In genomic region chr16:32508035-32508434, GRCm38 (mm10) we compare ENCODE assay signal across 18 mouse cellular contexts. TPM values are rescaled to one million over a fixed set of nuclear protein-coding genes. Genes with fewer than 3 reads are reported as not detected.
DNase-seq lines count a peak whose midpoint lies in the region; ATAC-seq and TF ChIP-seq lines count a peak whose summit lies in the region.
"Had no signal": no experiment of that assay in that cellular context is flagged by ENCODE, and none has a peak within 500 bp of the region (broad histone marks: within the 10 kb centered on the region; RNA-seq: fewer than 3 reads in every experiment).

No protein-coding gene starts in this region.

- no peak overlapping the region for H3K4me3 ChIP-seq in heart, embryonic 13.5 days
- no peak overlapping the region for H3K4me3 ChIP-seq in thymus, adult 2 months (ENCODE audit: control insufficient read depth, insufficient read depth, low read length)
- peak overlapping the region; percentile 32 for H3K4me3 ChIP-seq in liver, embryonic 11.5 days (ENCODE audit: low read depth, low read length)
- H3K4me3 ChIP-seq in stomach, postnatal 0 days (ENCODE audit: low read depth, low read length), result no peak overlapping the region
- H3K4me3 ChIP-seq: hindbrain, embryonic 15.5 days; midbrain, embryonic 12.5 days had no signal

- DNase-seq in heart, adult 8-10 months (ENCODE audit: low spot score), result no peak
- DNase-seq in thymus, postnatal 4 days, result peak; percentile 12
- DNase-seq in thymus, adult 2 months, result no peak
- DNase-seq in liver, embryonic 11.5 days (ENCODE audit: low spot score), result no peak
- DNase-seq in stomach, postnatal 0 days (ENCODE audit: low spot score), result no peak
- DNase-seq in layer of hippocampus, postnatal 10 days (ENCODE audit: low spot score in 2 of 2), result no peak
- no peak for DNase-seq in cerebellum, postnatal 25 days

- H3K4me2 ChIP-seq in heart, embryonic 13.5 days, result peak overlapping the region; percentile 50; the same call in 1 of the 2 replicates
- peak overlapping the region; percentile 69 for H3K4me2 ChIP-seq in liver, embryonic 11.5 days
- no peak overlapping the region for H3K4me2 ChIP-seq in stomach, postnatal 0 days (replicated peaks; ENCODE audit: low read depth)
- H3K4me2 ChIP-seq: hindbrain, embryonic 15.5 days; midbrain, embryonic 12.5 days had no signal

- H3K9ac ChIP-seq in heart, embryonic 13.5 days, result peak overlapping the region; percentile 63; the same call in 1 of the 2 replicates
- H3K9ac ChIP-seq in liver, embryonic 11.5 days (ENCODE audit: low read depth, low read length), result peak overlapping the region; percentile 65
- H3K9ac ChIP-seq in stomach, postnatal 0 days (ENCODE audit: low read length), result no peak overlapping the region
- H3K9ac ChIP-seq: hindbrain, embryonic 15.5 days; midbrain, embryonic 12.5 days had no signal

- H3K36me3 ChIP-seq in heart, embryonic 13.5 days, result no peaks in the 10 kb centered on the region
- H3K36me3 ChIP-seq in thymus, adult 2 months (ENCODE audit: control insufficient read depth, insufficient read depth, low read length), result no peaks in the 10 kb centered on the region
- no peaks in the 10 kb centered on the region for H3K36me3 ChIP-seq in liver, embryonic 11.5 days (ENCODE audit: control insufficient read depth, insufficient read depth, low read length)
- no peaks in the 10 kb centered on the region for H3K36me3 ChIP-seq in stomach, postnatal 0 days (ENCODE audit: control insufficient read depth, insufficient read depth, low read length)
- H3K36me3 ChIP-seq: hindbrain, embryonic 15.5 days; midbrain, embryonic 12.5 days had no signal

- no peak for ATAC-seq in heart, embryonic 13.5 days (ENCODE audit: extremely low read depth, insufficient number of reproducible peaks, low FRiP score, low TSS enrichment)
- no peak for ATAC-seq in liver, embryonic 11.5 days (replicated peaks; ENCODE audit: low FRiP score)
- ATAC-seq in stomach, postnatal 0 days (ENCODE audit: low FRiP score, low TSS enrichment), result no peak

- TF ChIP-seq EP300 in stomach, postnatal 0 days (optimal IDR thresholded peaks at IDR 0.05), result no peak

- no peak for TF ChIP-seq POLR2A in thymus, adult 2 months (IDR thresholded peaks at IDR 0.05; ENCODE audit: control insufficient read depth, extremely low read depth, insufficient read depth, low read length, poor library complexity)

- H3K9me3 ChIP-seq in heart, embryonic 13.5 days, result no peaks in the 10 kb centered on the region
- H3K9me3 ChIP-seq in liver, embryonic 11.5 days (ENCODE audit: control insufficient read depth, low read length), result no peaks in the 10 kb centered on the region
- H3K9me3 ChIP-seq in stomach, postnatal 0 days (ENCODE audit: control insufficient read depth, low read length), result no peaks in the 10 kb centered on the region
- H3K9me3 ChIP-seq: hindbrain, embryonic 15.5 days; midbrain, embryonic 12.5 days had no signal

- peaks cover 30% of the 10 kb centered on the region for H3K27me3 ChIP-seq in heart, embryonic 13.5 days (replicated peaks)
- no peaks in the 10 kb centered on the region for H3K27me3 ChIP-seq in thymus, adult 2 months (ENCODE audit: control insufficient read depth, insufficient read depth, low read length)
- H3K27me3 ChIP-seq in liver, embryonic 11.5 days (replicated peaks; ENCODE audit: control insufficient read depth, insufficient read depth, low read length), result no peaks in the 10 kb centered on the region
- no peaks in the 10 kb centered on the region for H3K27me3 ChIP-seq in stomach, postnatal 0 days (ENCODE audit: control insufficient read depth, insufficient read depth, low read length)
- H3K27me3 ChIP-seq: hindbrain, embryonic 15.5 days had no signal

- peaks cover 56% of the 10 kb centered on the region for H3K4me1 ChIP-seq in heart, embryonic 13.5 days
- H3K4me1 ChIP-seq in thymus, adult 2 months (replicated peaks; ENCODE audit: control insufficient read depth, insufficient read depth, low read length), result peaks cover 8% of the 10 kb centered on the region
- H3K4me1 ChIP-seq in liver, embryonic 11.5 days (replicated peaks; ENCODE audit: control insufficient read depth, insufficient read depth, low read length), result peaks cover 59% of the 10 kb centered on the region
- H3K4me1 ChIP-seq in stomach, postnatal 0 days (replicated peaks; ENCODE audit: control insufficient read depth, insufficient read depth), result no peaks in the 10 kb centered on the region

- WGBS in heart, embryonic 13.5 days, result 75% methylated on average over 5 of the region's 5 CpGs
- 90% methylated on average over 5 of the region's 5 CpGs for WGBS in thymus, adult 2 months
- 65% methylated on average over 5 of the region's 5 CpGs for WGBS in liver, embryonic 11.5 days
- WGBS in stomach, postnatal 0 days, result 72% methylated on average over 5 of the region's 5 CpGs

- peak overlapping the region; percentile 92 for H3K27ac ChIP-seq in heart, embryonic 13.5 days (replicated peaks)
- no peak overlapping the region for H3K27ac ChIP-seq in thymus, adult 2 months (ENCODE audit: control insufficient read depth, insufficient read depth, low read length)
- H3K27ac ChIP-seq in liver, embryonic 11.5 days (ENCODE audit: low read depth, low read length), result peak overlapping the region; percentile 97
- H3K27ac ChIP-seq in stomach, postnatal 0 days (replicated peaks), result peak overlapping the region; percentile 53; the same call in 1 of the 2 replicates
- H3K27ac ChIP-seq: hindbrain, embryonic 15.5 days had no signal

- no peak for TF ChIP-seq CTCF in thymus, adult 2 months (IDR thresholded peaks at IDR 0.05; ENCODE audit: borderline replicate concordance, control insufficient read depth, extremely low read depth, insufficient read depth, low read length, poor library complexity)
- TF ChIP-seq CTCF in stomach, postnatal 0 days (IDR thresholded peaks at IDR 0.05; ENCODE audit: low read depth), result no peak

RNA-seq across cellular contexts. Expression of gene Zdhhc19, which starts 12.0 kb away (rescaled TPM):
- not detected in 2 replicates for polyA plus RNA-seq in heart, embryonic 13.5 days (2015; fragmentation: Nextera tagmentation; extraction: Ambion mirVana)
- not detected for total RNA-seq in heart, adult 8-10 months (2022)
- polyA plus RNA-seq in thymus, adult 2 months (2012; rRNA removed), result not detected in 2 replicates
- not detected in 2 replicates for polyA plus RNA-seq in liver, embryonic 11.5 days (2014; fragmentation: Nextera tagmentation; extraction: Ambion mirVana)
- not detected in 2 replicates for polyA plus RNA-seq in stomach, postnatal 0 days (2015; fragmentation: Nextera tagmentation; extraction: Ambion mirVana)
- not detected for total RNA-seq in layer of hippocampus, postnatal 10 days (2021)
- total RNA-seq: adrenal gland, postnatal 4 days; gastrocnemius, adult 18-20 months had no signal
- polyA plus RNA-seq: activated CD4-positive, CD25-positive, alpha-beta regulatory T cell, adult 4 months; embryonic facial prominence, embryonic 11.5 days; forebrain, embryonic 14.5 days; heart, embryonic 14.5 days; kidney, embryonic 14.5 days; limb, embryonic 11.5 days; midbrain, embryonic 12.5 days had no signal

RNA-seq across cellular contexts. Expression of gene Slc51a, which starts 20.4 kb away (rescaled TPM):
- polyA plus RNA-seq in heart, embryonic 13.5 days (2015; fragmentation: Nextera tagmentation; extraction: Ambion mirVana), result 1.6 and 2.0 TPM in 2 replicates
- total RNA-seq in heart, adult 8-10 months (2022), result under 1 TPM; 0.19 to 0.40 (median 0.25) TPM
- polyA plus RNA-seq in thymus, adult 2 months (2012; rRNA removed), result 1.3 and 1.5 TPM in 2 replicates
- polyA plus RNA-seq in liver, embryonic 11.5 days (2014; fragmentation: Nextera tagmentation; extraction: Ambion mirVana), result 1.3 TPM in 2 replicates
- 2.7 and 3.1 TPM in 2 replicates for polyA plus RNA-seq in stomach, postnatal 0 days (2015; fragmentation: Nextera tagmentation; extraction: Ambion mirVana)
- total RNA-seq in layer of hippocampus, postnatal 10 days (2021), result not detected
- total RNA-seq: gastrocnemius, adult 18-20 months had no signal
- polyA plus RNA-seq: activated CD4-positive, CD25-positive, alpha-beta regulatory T cell, adult 4 months had no signal
